10 mouse cellular contexts compared by ENCODE assay signal in the genomic region with DNA sequence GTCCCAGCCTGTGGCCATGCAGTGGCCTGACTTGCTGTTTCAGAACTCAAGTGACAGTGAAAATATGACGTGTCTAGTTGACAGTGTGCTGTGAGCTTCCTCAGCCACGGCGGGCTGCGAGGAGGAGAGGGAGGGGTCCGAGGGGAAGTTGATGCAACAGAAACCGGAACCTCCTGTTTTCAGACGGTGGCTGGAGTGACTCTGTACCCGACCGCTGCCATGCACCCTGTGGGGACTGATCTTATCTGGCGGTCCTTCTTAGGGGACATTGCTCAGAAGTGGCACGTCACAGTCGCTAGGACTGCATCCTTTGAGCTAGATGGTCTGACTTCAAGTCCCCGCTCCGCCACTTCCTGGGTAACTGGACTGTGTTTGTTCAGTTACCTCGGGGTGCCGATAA. TPM values are rescaled to one million over a fixed set of nuclear protein-coding genes. Genes with fewer than 3 reads are reported as not detected.
A peak's percentile ranks its signal among the peaks of the same experiment; 100 is the strongest.
DNase-seq lines count a peak whose midpoint lies in the region; ATAC-seq lines count a peak whose summit lies in the region.
"Had no signal": no experiment of that assay in that cellular context is flagged by ENCODE, and none has a peak within 500 bp of the region (broad histone marks: within the 10 kb centered on the region; RNA-seq: fewer than 3 reads in every experiment).

No protein-coding gene starts in this region.

- H3K4me2 ChIP-seq in liver, embryonic 11.5 days = peak overlapping the region; percentile 44
- no peak overlapping the region for H3K4me2 ChIP-seq in forebrain, embryonic 12.5 days
- H3K4me2 ChIP-seq: limb, embryonic 12.5 days had no signal

- peak; percentile 51 for ATAC-seq in liver, embryonic 11.5 days (replicated peaks; ENCODE audit: low FRiP score)
- ATAC-seq in megakaryocyte-erythroid progenitor cell, adult 5-6 weeks (replicated peaks; ENCODE audit: low FRiP score, low TSS enrichment, poor library complexity, severe bottlenecking) = peak; percentile 79
- no peak for ATAC-seq in forebrain, embryonic 12.5 days (ENCODE audit: low FRiP score)
- ATAC-seq: Patski had no signal

- no peak overlapping the region for H3K27ac ChIP-seq in liver, embryonic 11.5 days (ENCODE audit: low read depth, low read length)
- H3K27ac ChIP-seq in limb, embryonic 10.5 days = no peak overlapping the region
- no peak overlapping the region for H3K27ac ChIP-seq in forebrain, embryonic 12.5 days
- H3K27ac ChIP-seq: limb, embryonic 12.5 days had no signal

- H3K36me3 ChIP-seq in liver, embryonic 11.5 days (ENCODE audit: control insufficient read depth, insufficient read depth, low read length) = no peaks in the 10 kb centered on the region
- no peaks in the 10 kb centered on the region for H3K36me3 ChIP-seq in limb, embryonic 10.5 days
- no peaks in the 10 kb centered on the region for H3K36me3 ChIP-seq in forebrain, embryonic 12.5 days (replicated peaks)
- H3K36me3 ChIP-seq: limb, embryonic 12.5 days had no signal

- no peaks in the 10 kb centered on the region for H3K9me3 ChIP-seq in liver, embryonic 11.5 days (ENCODE audit: control insufficient read depth, low read length)
- H3K9me3 ChIP-seq in limb, embryonic 10.5 days (replicated peaks) = no peaks in the 10 kb centered on the region
- no peaks in the 10 kb centered on the region for H3K9me3 ChIP-seq in forebrain, embryonic 12.5 days
- H3K9me3 ChIP-seq: limb, embryonic 12.5 days had no signal

- WGBS in liver, embryonic 11.5 days = 49% methylated on average over 16 of the region's 16 CpGs
- 77% methylated on average over 16 of the region's 16 CpGs for WGBS in limb, embryonic 10.5 days
- WGBS in forebrain, embryonic 12.5 days = 89% methylated on average over 15 of the region's 16 CpGs

- no peaks in the 10 kb centered on the region for H3K4me1 ChIP-seq in liver, embryonic 11.5 days (replicated peaks; ENCODE audit: control insufficient read depth, insufficient read depth, low read length)
- 0 out of 2 replicates have a peak, but pooled peaks cover 3% of the 10 kb centered on the region for H3K4me1 ChIP-seq in limb, embryonic 10.5 days
- no peaks in the 10 kb centered on the region for H3K4me1 ChIP-seq in forebrain, embryonic 12.5 days
- H3K4me1 ChIP-seq: limb, embryonic 12.5 days had no signal

- peak; percentile 19 for DNase-seq in right cerebral cortex, postnatal 14 days
- no peak for DNase-seq in right cerebral cortex, adult 2 months (ENCODE audit: low spot score in 2 of 2)
- no peak for DNase-seq in liver, embryonic 11.5 days (ENCODE audit: low spot score)
- DNase-seq in thymus, postnatal 25 days = peak; percentile 74
- no peak for DNase-seq in cerebellum, adult 18-20 months
- no peak for DNase-seq in limb, embryonic 10.5 days (ENCODE audit: low spot score)

- no peaks in the 10 kb centered on the region for H3K27me3 ChIP-seq in liver, embryonic 11.5 days (replicated peaks; ENCODE audit: control insufficient read depth, insufficient read depth, low read length)
- no peaks in the 10 kb centered on the region for H3K27me3 ChIP-seq in limb, embryonic 10.5 days (ENCODE audit: low read depth, poor library complexity, severe bottlenecking)
- H3K27me3 ChIP-seq in forebrain, embryonic 12.5 days = no peaks in the 10 kb centered on the region
- H3K27me3 ChIP-seq: limb, embryonic 12.5 days; Patski had no signal

- peak overlapping the region; percentile 10; the same call in 1 of the 2 replicates for H3K9ac ChIP-seq in liver, embryonic 11.5 days (ENCODE audit: low read depth, low read length)
- no peak overlapping the region for H3K9ac ChIP-seq in forebrain, embryonic 12.5 days
- H3K9ac ChIP-seq: limb, embryonic 12.5 days had no signal

- 0 out of 2 replicates have a peak overlapping the region, but pooled peaks have one; percentile 6 for H3K4me3 ChIP-seq in liver, embryonic 11.5 days (ENCODE audit: low read depth, low read length)
- H3K4me3 ChIP-seq in limb, embryonic 10.5 days = no peak overlapping the region
- H3K4me3 ChIP-seq in forebrain, embryonic 12.5 days (replicated peaks) = no peak overlapping the region
- H3K4me3 ChIP-seq: limb, embryonic 12.5 days had no signal

RNA-seq across cellular contexts. Expression of gene Rap1b, which starts 15.1 kb away (rescaled TPM):
- polyA plus RNA-seq in liver, embryonic 11.5 days (2014; fragmentation: Nextera tagmentation; extraction: Ambion mirVana) = 252 and 292 TPM in 2 replicates
- total RNA-seq in megakaryocyte-erythroid progenitor cell, adult 5-6 weeks (2014; fragmentation: Nextera tagmentation) = 56.8 and 92.2 TPM in 2 replicates
- total RNA-seq in megakaryocyte-erythroid progenitor cell, adult 5-6 weeks (2017) = 67.4 and 73.2 TPM in 2 replicates
- 138 and 146 TPM in 2 replicates for polyA plus RNA-seq in limb, embryonic 10.5 days (2016; fragmentation: Nextera tagmentation; extraction: Ambion mirVana)
- polyA plus RNA-seq in forebrain, embryonic 12.5 days (2016; fragmentation: Nextera tagmentation; extraction: Ambion mirVana) = 125 and 130 TPM in 2 replicates

Comparison
In these comparisons a context has a peak if more than half of its experiments do, and no peak if none do; other contexts are left out.
1. DNase-seq: peak in right cerebral cortex, postnatal 14 days (single experiment) and thymus, postnatal 25 days (single experiment); none in right cerebral cortex, adult 2 months (0 of 2), liver, embryonic 11.5 days (single experiment), cerebellum, adult 18-20 months (0 of 2) and limb, embryonic 10.5 days (single experiment).